Mouse (Mus musculus): ENCODE measurements around the gene Anks3. TPM values are rescaled to one million over a fixed set of nuclear protein-coding genes. Genes with fewer than 3 reads are reported as not detected.

The Anks3 gene
- polyA plus RNA-seq, 1 experiment from 2014 or later, result 44.9 TPM

- no peaks in the 10 kb centered on the region for H3K4me1 ChIP-seq (ENCODE audit: control insufficient read depth, insufficient read depth, low read length)
- no peak overlapping the region for H3K27ac ChIP-seq (ENCODE audit: low read depth, low read length)
- no peak overlapping the region for H3K4me2 ChIP-seq (ENCODE audit: low read depth)
- peaks cover 6% of the 10 kb centered on the region for H3K36me3 ChIP-seq (ENCODE audit: control insufficient read depth, insufficient read depth, low read length)
- H3K9ac ChIP-seq (ENCODE audit: low read length), result no peak overlapping the region
- H3K4me3 ChIP-seq (ENCODE audit: low read depth, low read length), result no peak overlapping the region
- 82% methylated on average over 10 of the region's 10 CpGs for WGBS
- DNase-seq (ENCODE audit: low spot score), result no peak
- ATAC-seq (ENCODE audit: insufficient read depth, low FRiP score, low TSS enrichment), result no peak
- H3K9me3 ChIP-seq (ENCODE audit: control insufficient read depth, low read length), result no peaks in the 10 kb centered on the region
- no peaks in the 10 kb centered on the region for H3K27me3 ChIP-seq (ENCODE audit: control insufficient read depth, insufficient read depth, low read length)
These were observed 51.8 kb downstream of the Anks3 start for GRCm38 (mm10) chr16:4912074-4912648.

DNA sequence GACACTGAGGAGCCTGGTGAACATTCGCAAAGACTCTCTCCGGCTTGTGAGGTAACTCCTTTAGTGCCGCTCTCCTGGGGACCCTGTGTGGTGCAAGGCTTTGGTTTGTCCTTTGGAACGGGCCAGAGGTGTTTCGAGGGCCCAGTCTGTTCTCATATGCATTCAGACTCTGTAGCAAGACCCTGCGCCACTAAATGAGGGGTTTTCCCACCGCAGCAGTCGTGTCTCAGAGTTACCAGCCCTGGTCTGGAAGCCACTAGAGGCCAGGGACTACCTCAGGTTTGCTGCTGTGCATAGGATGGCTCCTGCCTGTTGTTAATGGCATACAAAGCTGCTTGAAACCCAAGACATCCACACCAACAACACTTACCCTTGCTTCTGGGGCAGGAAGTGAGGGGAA, 53.2 kb downstream of the Anks3 start:
- no peak overlapping the region for H3K9ac ChIP-seq (ENCODE audit: low read length)
- peaks cover 6% of the 10 kb centered on the region for H3K36me3 ChIP-seq (ENCODE audit: control insufficient read depth, insufficient read depth, low read length)
- H3K27ac ChIP-seq (ENCODE audit: low read depth, low read length), result no peak overlapping the region
- WGBS, result 93% methylated on average over 8 of the region's 8 CpGs
- H3K4me2 ChIP-seq (ENCODE audit: low read depth), result no peak overlapping the region
- no peaks in the 10 kb centered on the region for H3K4me1 ChIP-seq (ENCODE audit: control insufficient read depth, insufficient read depth, low read length)
- no peaks in the 10 kb centered on the region for H3K9me3 ChIP-seq (ENCODE audit: control insufficient read depth, low read length)
- no peak for DNase-seq (ENCODE audit: low spot score)
- H3K4me3 ChIP-seq (ENCODE audit: low read depth, low read length), result no peak overlapping the region
- H3K27me3 ChIP-seq (ENCODE audit: control insufficient read depth, insufficient read depth, low read length), result no peaks in the 10 kb centered on the region
- ATAC-seq (ENCODE audit: insufficient read depth, low FRiP score, low TSS enrichment), result no peak

GRCm38 (mm10) chr16:4909745-4910144, 54.3 kb downstream of the Anks3 start:
- Histone ChIP-seq H3K27ac (ENCODE audit: low read depth, low read length) (no peak overlapping the region), H3K4me1 (ENCODE audit: control insufficient read depth, insufficient read depth, low read length) (no peaks in the 10 kb centered on the region), H3K9me3 (ENCODE audit: control insufficient read depth, low read length) (no peaks in the 10 kb centered on the region), H3K4me2 (ENCODE audit: low read depth) (no peak overlapping the region), H3K27me3 (ENCODE audit: control insufficient read depth, insufficient read depth, low read length) (no peaks in the 10 kb centered on the region), H3K4me3 (ENCODE audit: low read depth, low read length) (no peak overlapping the region), H3K9ac (ENCODE audit: low read length) (no peak overlapping the region), H3K36me3 (ENCODE audit: control insufficient read depth, insufficient read depth, low read length) (peaks cover 6% of the 10 kb centered on the region)
- ATAC-seq (ENCODE audit: insufficient read depth, low FRiP score, low TSS enrichment) (no peak), DNase-seq (ENCODE audit: low spot score) (no peak)
- 98% methylated on average over 2 of the region's 2 CpGs for WGBS

DNA sequence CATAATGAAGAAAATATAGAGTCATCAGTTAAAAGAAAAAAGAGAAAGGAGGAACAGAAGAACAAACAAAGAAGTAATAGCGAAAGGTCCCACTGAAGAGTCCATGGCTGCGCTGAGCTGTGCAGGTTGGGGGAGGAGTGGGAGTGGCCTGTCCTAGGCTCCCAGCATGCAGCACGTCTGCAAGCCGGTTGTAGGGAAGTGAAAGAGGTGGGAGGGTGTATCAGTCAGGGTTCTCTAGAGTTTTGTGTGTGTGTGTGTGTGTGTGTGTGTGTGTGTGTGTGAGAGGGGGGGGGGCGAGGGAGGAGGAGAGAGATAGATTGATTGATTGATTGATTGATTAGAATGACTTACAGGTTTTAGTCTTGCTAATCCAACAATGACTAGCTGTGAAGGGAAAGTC, 56.0 kb downstream of the Anks3 start:
- ATAC-seq (ENCODE audit: insufficient read depth, low FRiP score, low TSS enrichment) (no peak), DNase-seq (ENCODE audit: low spot score) (no peak)
- Histone ChIP-seq H3K36me3 (ENCODE audit: control insufficient read depth, insufficient read depth, low read length) (peaks cover 6% of the 10 kb centered on the region), H3K9me3 (ENCODE audit: control insufficient read depth, low read length) (no peaks in the 10 kb centered on the region), H3K9ac (ENCODE audit: low read length) (no peak overlapping the region), H3K27ac (ENCODE audit: low read depth, low read length) (no peak overlapping the region), H3K4me1 (ENCODE audit: control insufficient read depth, insufficient read depth, low read length) (no peaks in the 10 kb centered on the region), H3K4me2 (ENCODE audit: low read depth) (no peak overlapping the region), H3K4me3 (ENCODE audit: low read depth, low read length) (no peak overlapping the region), H3K27me3 (ENCODE audit: control insufficient read depth, insufficient read depth, low read length) (no peaks in the 10 kb centered on the region)
- WGBS, result 58% methylated on average over 5 of the region's 5 CpGs

- no peak for ATAC-seq (ENCODE audit: insufficient read depth, low FRiP score, low TSS enrichment)
These were observed 56.6 kb downstream of the Anks3 start for GRCm38 (mm10) chr16:4907386-4907785.

DNA sequence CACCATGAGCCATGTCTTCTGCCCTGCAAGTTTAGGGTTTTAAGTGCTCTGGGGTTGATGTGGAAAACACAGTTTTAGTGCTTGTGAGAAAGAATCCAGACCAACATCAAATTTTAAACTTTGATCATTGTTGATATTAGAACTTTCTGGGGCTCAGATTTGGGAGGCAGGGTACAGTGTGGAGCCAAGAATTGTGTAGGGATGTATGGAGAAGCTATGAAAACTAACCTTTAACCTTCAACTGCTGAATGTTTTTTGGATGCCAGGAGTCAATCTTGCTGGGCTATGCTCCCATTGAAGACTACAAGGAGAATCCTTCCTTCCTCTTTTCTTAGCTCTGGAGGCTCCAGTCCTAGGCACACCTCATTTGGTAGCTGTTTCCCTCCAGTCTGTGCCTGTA, 57.4 kb downstream of the Anks3 start:
- Histone ChIP-seq H3K4me1 (ENCODE audit: control insufficient read depth, insufficient read depth, low read length) (no peaks in the 10 kb centered on the region), H3K9me3 (ENCODE audit: control insufficient read depth, low read length) (no peaks in the 10 kb centered on the region), H3K27ac (ENCODE audit: low read depth, low read length) (no peak overlapping the region), H3K27me3 (ENCODE audit: control insufficient read depth, insufficient read depth, low read length) (no peaks in the 10 kb centered on the region), H3K4me3 (ENCODE audit: low read depth, low read length) (no peak overlapping the region), H3K36me3 (ENCODE audit: control insufficient read depth, insufficient read depth, low read length) (peaks cover 3% of the 10 kb centered on the region; the same call in 1 of the 2 replicates), H3K9ac (ENCODE audit: low read length) (no peak overlapping the region), H3K4me2 (ENCODE audit: low read depth) (no peak overlapping the region)
- no peak for ATAC-seq (ENCODE audit: insufficient read depth, low FRiP score, low TSS enrichment)
- DNase-seq (ENCODE audit: low spot score), result no peak

More at GRCm38 (mm10) chr16:4907386-4907785, 56.6 kb downstream of the Anks3 start:
- Histone ChIP-seq H3K9me3 (ENCODE audit: control insufficient read depth, low read length) (no peaks in the 10 kb centered on the region), H3K9ac (ENCODE audit: low read length) (no peak overlapping the region), H3K4me2 (ENCODE audit: low read depth) (no peak overlapping the region), H3K27me3 (ENCODE audit: control insufficient read depth, insufficient read depth, low read length) (no peaks in the 10 kb centered on the region), H3K36me3 (ENCODE audit: control insufficient read depth, insufficient read depth, low read length) (peaks cover 6% of the 10 kb centered on the region), H3K4me3 (ENCODE audit: low read depth, low read length) (no peak overlapping the region), H3K27ac (ENCODE audit: low read depth, low read length) (no peak overlapping the region), H3K4me1 (ENCODE audit: control insufficient read depth, insufficient read depth, low read length) (no peaks in the 10 kb centered on the region)
- DNase-seq (ENCODE audit: low spot score), result no peak
- 83% methylated on average over 2 of the region's 2 CpGs for WGBS

DNA sequence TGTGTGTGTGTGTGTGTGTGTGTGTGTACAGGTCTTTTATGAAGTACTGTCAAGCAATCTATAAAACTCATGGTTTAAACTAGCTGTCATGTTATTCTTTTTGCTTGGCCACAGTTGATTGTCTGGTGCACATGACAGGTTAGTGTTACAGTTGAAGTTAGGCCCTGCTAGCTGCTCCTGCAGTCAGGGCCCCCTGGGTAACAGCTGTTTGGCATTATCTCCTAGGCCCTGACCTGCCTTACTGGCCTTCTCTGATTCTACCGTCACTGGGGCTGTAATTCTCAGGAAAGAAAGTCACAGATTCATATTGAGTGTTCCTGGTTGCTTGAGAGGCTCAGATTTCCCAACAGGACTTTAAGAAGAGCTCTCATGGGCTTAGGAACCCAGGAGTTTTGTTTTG, 58.4 kb downstream of the Anks3 start:
- no peak overlapping the region for H3K4me3 ChIP-seq (ENCODE audit: low read depth, low read length)
- ATAC-seq (ENCODE audit: insufficient read depth, low FRiP score, low TSS enrichment), result no peak
- 0 out of 2 replicates have a peak, but pooled peaks cover 2% of the 10 kb centered on the region for H3K36me3 ChIP-seq (ENCODE audit: control insufficient read depth, insufficient read depth, low read length)
- no peak overlapping the region for H3K9ac ChIP-seq (ENCODE audit: low read length)
- no peak overlapping the region for H3K27ac ChIP-seq (ENCODE audit: low read depth, low read length)
- WGBS, result 57% methylated on average over 1 of the region's 1 CpGs
- no peak overlapping the region for H3K4me2 ChIP-seq (ENCODE audit: low read depth)
- no peaks in the 10 kb centered on the region for H3K27me3 ChIP-seq (ENCODE audit: control insufficient read depth, insufficient read depth, low read length)
- no peak for DNase-seq (ENCODE audit: low spot score)
- no peaks in the 10 kb centered on the region for H3K4me1 ChIP-seq (ENCODE audit: control insufficient read depth, insufficient read depth, low read length)
- no peaks in the 10 kb centered on the region for H3K9me3 ChIP-seq (ENCODE audit: control insufficient read depth, low read length)

DNA sequence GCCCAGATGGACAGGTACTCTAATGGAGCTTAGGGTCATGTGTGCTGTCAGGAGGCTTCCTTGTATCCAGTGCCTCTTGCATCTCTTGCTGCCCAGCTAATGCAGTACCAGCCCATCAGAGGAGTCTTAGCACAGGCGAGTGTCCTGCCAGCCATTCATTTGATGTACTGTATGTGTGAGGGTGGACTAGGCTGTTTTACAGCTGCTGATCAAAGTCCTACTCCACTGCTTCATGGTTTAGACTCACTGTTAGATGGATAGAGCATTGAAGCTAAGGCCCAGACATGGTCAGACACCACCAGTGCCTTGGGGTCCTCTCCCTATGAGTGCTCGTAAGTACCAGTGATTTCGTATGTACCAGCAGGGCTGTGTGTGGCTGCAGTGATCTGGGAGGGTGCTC, 59.1 kb downstream of the Anks3 start:
- DNase-seq (ENCODE audit: low spot score) (no peak), ATAC-seq (ENCODE audit: insufficient read depth, low FRiP score, low TSS enrichment) (no peak)
- H3K27ac ChIP-seq (ENCODE audit: low read depth, low read length), result no peak overlapping the region
- H3K27me3 ChIP-seq (ENCODE audit: control insufficient read depth, insufficient read depth, low read length), result no peaks in the 10 kb centered on the region
- H3K9ac ChIP-seq (ENCODE audit: low read length), result no peak overlapping the region
- no peaks in the 10 kb centered on the region for H3K9me3 ChIP-seq (ENCODE audit: control insufficient read depth, low read length)
- 85% methylated on average over 3 of the region's 3 CpGs for WGBS
- no peaks in the 10 kb centered on the region for H3K4me1 ChIP-seq (ENCODE audit: control insufficient read depth, insufficient read depth, low read length)
- no peak overlapping the region for H3K4me2 ChIP-seq (ENCODE audit: low read depth)
- H3K36me3 ChIP-seq (ENCODE audit: control insufficient read depth, insufficient read depth, low read length), result 0 out of 2 replicates have a peak, but pooled peaks cover 2% of the 10 kb centered on the region
- H3K4me3 ChIP-seq (ENCODE audit: low read depth, low read length), result no peak overlapping the region

DNA sequence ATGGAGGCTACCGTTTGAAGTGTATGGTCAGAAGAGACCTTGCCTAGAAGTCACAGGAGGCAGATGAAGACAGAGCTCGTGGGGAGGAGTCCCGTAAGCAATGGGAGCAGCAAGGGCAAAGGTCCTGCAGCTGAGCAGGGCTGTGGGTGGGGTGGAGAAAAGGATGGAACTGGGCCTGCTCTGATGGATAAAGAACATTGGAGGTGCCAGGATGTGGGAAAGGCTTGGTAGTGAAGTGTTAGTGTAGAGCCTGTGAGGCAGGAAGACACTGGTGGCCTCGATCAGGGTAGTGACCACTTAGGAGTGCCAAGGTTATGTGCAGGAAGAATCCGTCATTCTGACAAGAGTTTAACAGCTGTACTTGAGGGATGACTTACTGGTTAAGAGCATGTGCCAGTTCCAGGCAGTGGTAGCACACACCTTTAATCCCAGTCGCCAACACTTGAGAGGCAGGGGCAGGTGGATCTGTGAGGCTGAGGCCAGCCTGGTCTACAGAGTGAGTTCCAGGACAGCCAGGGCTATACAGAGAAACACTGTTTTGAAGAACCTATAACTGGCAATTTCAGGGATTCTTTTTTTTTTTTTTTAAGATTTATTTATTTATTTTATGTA, 60.4 kb downstream of the Anks3 start:
- no peaks in the 10 kb centered on the region for H3K27me3 ChIP-seq (ENCODE audit: control insufficient read depth, insufficient read depth, low read length)
- no peak overlapping the region for H3K4me2 ChIP-seq (ENCODE audit: low read depth)
- no peaks in the 10 kb centered on the region for H3K9me3 ChIP-seq (ENCODE audit: control insufficient read depth, low read length)
- 82% methylated on average over 6 of the region's 6 CpGs for WGBS
- no peaks in the 10 kb centered on the region for H3K4me1 ChIP-seq (ENCODE audit: control insufficient read depth, insufficient read depth, low read length)
- DNase-seq (ENCODE audit: low spot score) (no peak), ATAC-seq (ENCODE audit: insufficient read depth, low FRiP score, low TSS enrichment) (no peak)
- H3K9ac ChIP-seq (ENCODE audit: low read length), result no peak overlapping the region
- H3K4me3 ChIP-seq (ENCODE audit: low read depth, low read length), result no peak overlapping the region
- no peaks in the 10 kb centered on the region for H3K36me3 ChIP-seq (ENCODE audit: control insufficient read depth, insufficient read depth, low read length)
- H3K27ac ChIP-seq (ENCODE audit: low read depth, low read length), result no peak overlapping the region

All from neural tube, embryonic 11.5 days (tissue).